Comparison of ENCODE assay signal across 8 mouse cellular contexts in genomic region chr2:130628424-130628823, GRCm38 (mm10). TPM values are rescaled to one million over a fixed set of nuclear protein-coding genes. Genes with fewer than 3 reads are reported as not detected.
DNase-seq lines count a peak whose midpoint lies in the region; ATAC-seq and TF ChIP-seq lines count a peak whose summit lies in the region.

No protein-coding gene starts in this region.

- H3K4me2 ChIP-seq in heart, embryonic 14.5 days (ENCODE audit: low read length) = peak overlapping the region; percentile 95
- peak overlapping the region; percentile 79 for H3K4me2 ChIP-seq in CH12.LX (ENCODE audit: insufficient read depth, low read depth, poor library complexity, severe bottlenecking)
- peak overlapping the region; percentile 91 for H3K4me2 ChIP-seq in embryonic facial prominence, embryonic 14.5 days (ENCODE audit: low read depth, low read length)
- H3K4me2 ChIP-seq in limb, embryonic 14.5 days (replicated peaks; ENCODE audit: low read depth, low read length, severe bottlenecking) = peak overlapping the region; percentile 81

- no peak for TF ChIP-seq RAD21 in CH12.LX (IDR thresholded peaks at IDR 0.05; ENCODE audit: low read depth, low read length)

- no peak overlapping the region for H3K27ac ChIP-seq in heart, embryonic 14.5 days (replicated peaks in 1 of 2; ENCODE audit: control insufficient read depth in 1 of 2, insufficient read depth in 1 of 2, low read depth in 2 of 2, low read length in 2 of 2)
- H3K27ac ChIP-seq in CH12.LX (ENCODE audit: insufficient read depth, low read depth) = no peak overlapping the region
- no peak overlapping the region for H3K27ac ChIP-seq in embryonic facial prominence, embryonic 14.5 days (replicated peaks; ENCODE audit: low read depth, low read length)
- no peak overlapping the region for H3K27ac ChIP-seq in limb, embryonic 14.5 days (replicated peaks; ENCODE audit: low read depth, low read length)

- in situ Hi-C loops in CH12.LX (cut with MboI; ENCODE audit: low pct_ligation_motif_present, low pct_unique_long_range_greater_than_20kb, low sequenced_read_pairs) = no loop called here

- H3K4me3 ChIP-seq in heart, embryonic 14.5 days (ENCODE audit: control insufficient read depth in 1 of 2, insufficient read depth in 1 of 2, low read depth in 1 of 2, low read length in 2 of 2) = no peak overlapping the region
- peak overlapping the region in 2 of 3 experiments; percentile 87 to 96 for H3K4me3 ChIP-seq in CH12.LX (replicated peaks in 1 of 3; ENCODE audit: low read depth in 2 of 3, low read length in 2 of 3, poor library complexity in 1 of 3)
- peak overlapping the region; percentile 96; the same call in 1 of the 2 replicates for H3K4me3 ChIP-seq in embryonic facial prominence, embryonic 14.5 days (ENCODE audit: low read depth, low read length)
- peak overlapping the region; percentile 83 for H3K4me3 ChIP-seq in limb, embryonic 14.5 days (replicated peaks; ENCODE audit: low read length)

- no peak for TF ChIP-seq EP300 in CH12.LX (IDR thresholded peaks at IDR 0.05; ENCODE audit: low read length)

- 58% methylated on average over 3 of the region's 3 CpGs for WGBS in heart, embryonic 14.5 days
- 67% methylated on average over 3 of the region's 3 CpGs for WGBS in embryonic facial prominence, embryonic 14.5 days
- 55% methylated on average over 3 of the region's 3 CpGs for WGBS in limb, embryonic 14.5 days

- DNase-seq in heart, postnatal 10 days = no peak
- DNase-seq in CH12.LX (ENCODE audit: extremely low read depth) (peak; percentile 54), MN1 (ENCODE audit: low spot score) (no peak)
- DNase-seq in embryonic facial prominence, embryonic 14.5 days (ENCODE audit: low spot score) = no peak
- no peak for DNase-seq in limb, embryonic 14.5 days (ENCODE audit: low spot score)
- DNase-seq in adrenal gland, postnatal 36 days = no peak
- no peak for DNase-seq in layer of hippocampus, adult 9-10 months (ENCODE audit: low spot score)

- dilution Hi-C loops in CH12.LX (cut with MboI; ENCODE audit: extremely low pct_ligation_motif_present, extremely low pct_unique_long_range_greater_than_20kb, low sequenced_read_pairs) = no loop called here

- no peak for ATAC-seq in heart, embryonic 14.5 days (ENCODE audit: insufficient number of reproducible peaks, insufficient read depth, low FRiP score, low read depth)
- ATAC-seq in embryonic facial prominence, embryonic 14.5 days (ENCODE audit: low read depth) = no peak
- ATAC-seq in limb, embryonic 14.5 days (ENCODE audit: low FRiP score, low read depth) = no peak

- H3K27me3 ChIP-seq in heart, embryonic 14.5 days (ENCODE audit: control insufficient read depth, insufficient read depth, low read length) = peaks cover 11% of the 10 kb centered on the region
- no peaks in the 10 kb centered on the region for H3K27me3 ChIP-seq in CH12.LX (replicated peaks)
- H3K27me3 ChIP-seq in embryonic facial prominence, embryonic 14.5 days (replicated peaks; ENCODE audit: control insufficient read depth, insufficient read depth, low read length) = no peaks in the 10 kb centered on the region
- no peaks in the 10 kb centered on the region for H3K27me3 ChIP-seq in limb, embryonic 14.5 days (ENCODE audit: control insufficient read depth, insufficient read depth, low read length)

- H3K36me3 ChIP-seq in heart, embryonic 14.5 days (ENCODE audit: control insufficient read depth, insufficient read depth, low read length) = peaks cover 30% of the 10 kb centered on the region
- peaks cover 16 to 39% of the 10 kb centered on the region in 2 experiments for H3K36me3 ChIP-seq in CH12.LX (replicated peaks in 1 of 2; ENCODE audit: control insufficient read depth in 1 of 2, insufficient read depth in 1 of 2, low read length in 1 of 2)
- H3K36me3 ChIP-seq in embryonic facial prominence, embryonic 14.5 days (ENCODE audit: control insufficient read depth, insufficient read depth, low read length) = peaks cover 36% of the 10 kb centered on the region
- peaks cover 26% of the 10 kb centered on the region for H3K36me3 ChIP-seq in limb, embryonic 14.5 days (ENCODE audit: control insufficient read depth, insufficient read depth, low read length)

- intact Hi-C loops in heart, postnatal 10 days (cut with DNase I) = no loop called here

- no peaks in the 10 kb centered on the region for H3K9me3 ChIP-seq in heart, embryonic 14.5 days (ENCODE audit: control insufficient read depth, low read length)
- H3K9me3 ChIP-seq in CH12.LX (replicated peaks; ENCODE audit: low read length) = no peaks in the 10 kb centered on the region
- H3K9me3 ChIP-seq in embryonic facial prominence, embryonic 14.5 days (ENCODE audit: control insufficient read depth, low read length) = no peaks in the 10 kb centered on the region
- H3K9me3 ChIP-seq in limb, embryonic 14.5 days (ENCODE audit: control insufficient read depth, low read length) = no peaks in the 10 kb centered on the region

- peaks cover 3 to 10% of the 10 kb centered on the region in 2 experiments for H3K4me1 ChIP-seq in heart, embryonic 14.5 days (ENCODE audit: control insufficient read depth in 2 of 2, insufficient read depth in 2 of 2, low read length in 2 of 2)
- peaks cover 5 to 20% of the 10 kb centered on the region in 2 experiments for H3K4me1 ChIP-seq in CH12.LX (ENCODE audit: control insufficient read depth in 1 of 2, insufficient read depth in 2 of 2)
- H3K4me1 ChIP-seq in embryonic facial prominence, embryonic 14.5 days (ENCODE audit: control insufficient read depth, insufficient read depth, low read length) = peaks cover 5% of the 10 kb centered on the region
- peaks cover 5% of the 10 kb centered on the region for H3K4me1 ChIP-seq in limb, embryonic 14.5 days (ENCODE audit: control insufficient read depth, insufficient read depth, low read length)

- TF ChIP-seq CTCF in CH12.LX (conservative IDR thresholded peaks at IDR 0.05 in 1 of 2, IDR thresholded peaks at IDR 0.05 in 1 of 2; ENCODE audit: low read depth in 2 of 2, low read length in 2 of 2) = peak; percentile 31 to 38; a peak in 3 of 4 replicates

- peaks cover 54% of the 10 kb centered on the region for H3K79me2 ChIP-seq in CH12.LX (replicated peaks; ENCODE audit: control insufficient read depth, extremely low read depth, insufficient read depth, poor library complexity, severe bottlenecking)

- TF ChIP-seq POLR2A in CH12.LX (IDR thresholded peaks at IDR 0.05; ENCODE audit: low read depth, low read length) = no peak
- TF ChIP-seq POLR2A in limb, embryonic 14.5 days (IDR thresholded peaks at IDR 0.05; ENCODE audit: borderline replicate concordance, extremely low read depth, insufficient read depth, insufficient read length) = no peak

- no peak overlapping the region for H3K9ac ChIP-seq in heart, embryonic 14.5 days (ENCODE audit: low read length)
- no peak overlapping the region for H3K9ac ChIP-seq in CH12.LX (ENCODE audit: insufficient read depth, low read depth)
- H3K9ac ChIP-seq in embryonic facial prominence, embryonic 14.5 days (ENCODE audit: low read depth, low read length) = no peak overlapping the region
- no peak overlapping the region for H3K9ac ChIP-seq in limb, embryonic 14.5 days (ENCODE audit: low read depth, low read length, severe bottlenecking)

RNA-seq across cellular contexts. Expression of gene Fastkd5, which starts 1.4 kb away (rescaled TPM):
- polyA plus RNA-seq in heart, embryonic 14.5 days (2014; fragmentation: Nextera tagmentation; extraction: Ambion mirVana) = 14.9 and 15.1 TPM in 2 replicates
- 1 to 10 TPM; 8.8 to 9.5 TPM for total RNA-seq in heart, postnatal 10 days (2021)
- total RNA-seq in CH12.LX (2012; rRNA removed) (6.0 and 9.7 TPM in 2 replicates), CH12.LX (2014; rRNA removed) (13.4 and 14.8 TPM in 2 replicates)
- 7.3 and 9.1 TPM in 2 replicates for polyA plus RNA-seq in CH12.LX (2012; ENCODE audit: insufficient read length, low read depth)
- polyA plus RNA-seq in embryonic facial prominence, embryonic 14.5 days (2014; fragmentation: Nextera tagmentation; extraction: Ambion mirVana) = 14.7 and 15.4 TPM in 2 replicates
- 5.7 and 6.1 TPM in 2 replicates for polyA plus RNA-seq in limb, embryonic 14.5 days (2012; rRNA removed)
- polyA plus RNA-seq in limb, embryonic 14.5 days (2014; fragmentation: Nextera tagmentation; extraction: Ambion mirVana) = 14.2 and 15.0 TPM in 2 replicates
- total RNA-seq in adrenal gland, postnatal 36 days (2021) = 10 to 100 TPM; 11.4 to 12.9 TPM

RNA-seq across cellular contexts. Expression of gene Ubox5, which starts 1.4 kb away (rescaled TPM):
- polyA plus RNA-seq in heart, embryonic 14.5 days (2014; fragmentation: Nextera tagmentation; extraction: Ambion mirVana) = 6.9 and 7.5 TPM in 2 replicates
- total RNA-seq in heart, postnatal 10 days (2021) = 1 to 10 TPM; 6.2 to 6.4 TPM
- 6.0 and 7.0 TPM in 2 replicates for total RNA-seq in CH12.LX (2012; rRNA removed)
- total RNA-seq in CH12.LX (2014; rRNA removed) = 4.6 and 5.5 TPM in 2 replicates
- polyA plus RNA-seq in CH12.LX (2012; ENCODE audit: insufficient read length, low read depth) = 10.2 and 10.6 TPM in 2 replicates
- 9.9 and 14.2 TPM in 2 replicates for polyA plus RNA-seq in embryonic facial prominence, embryonic 14.5 days (2014; fragmentation: Nextera tagmentation; extraction: Ambion mirVana)
- polyA plus RNA-seq in limb, embryonic 14.5 days (2012; rRNA removed) = 11.8 and 14.1 TPM in 2 replicates
- 14.3 and 15.0 TPM in 2 replicates for polyA plus RNA-seq in limb, embryonic 14.5 days (2014; fragmentation: Nextera tagmentation; extraction: Ambion mirVana)
- 1 to 10 TPM; 6.3 to 6.9 TPM for total RNA-seq in adrenal gland, postnatal 36 days (2021)

RNA-seq across cellular contexts. Expression of gene Lzts3, which starts 14.2 kb away (rescaled TPM):
- polyA plus RNA-seq in heart, embryonic 14.5 days (2014; fragmentation: Nextera tagmentation; extraction: Ambion mirVana) = 0.35 and 0.80 TPM in 2 replicates
- 1 to 10 TPM; 3.8 to 4.0 TPM for total RNA-seq in heart, postnatal 10 days (2021)
- total RNA-seq in CH12.LX (2012; rRNA removed) (3.7 and 3.9 TPM in 2 replicates), CH12.LX (2014; rRNA removed) (1.2 and 1.5 TPM in 2 replicates)
- 3.6 and 4.2 TPM in 2 replicates for polyA plus RNA-seq in CH12.LX (2012; ENCODE audit: insufficient read length, low read depth)
- polyA plus RNA-seq in embryonic facial prominence, embryonic 14.5 days (2014; fragmentation: Nextera tagmentation; extraction: Ambion mirVana) = 1.6 and 1.8 TPM in 2 replicates
- polyA plus RNA-seq in limb, embryonic 14.5 days (2012; rRNA removed) = 14.6 and 16.2 TPM in 2 replicates
- 1.1 and 1.4 TPM in 2 replicates for polyA plus RNA-seq in limb, embryonic 14.5 days (2014; fragmentation: Nextera tagmentation; extraction: Ambion mirVana)
- 10 to 100 TPM; 13.2 to 14.8 TPM for total RNA-seq in adrenal gland, postnatal 36 days (2021)

RNA-seq across cellular contexts. Expression of gene Ddrgk1, which starts 36.0 kb away (rescaled TPM):
- 41.2 and 44.8 TPM in 2 replicates for polyA plus RNA-seq in heart, embryonic 14.5 days (2014; fragmentation: Nextera tagmentation; extraction: Ambion mirVana)
- total RNA-seq in heart, postnatal 10 days (2021) = 10 to 100 TPM; 63.0 to 68.3 TPM
- total RNA-seq in CH12.LX (2012; rRNA removed) (72.7 and 77.9 TPM in 2 replicates), CH12.LX (2014; rRNA removed) (50.4 and 51.7 TPM in 2 replicates)
- 93.1 and 114 TPM in 2 replicates for polyA plus RNA-seq in CH12.LX (2012; ENCODE audit: insufficient read length, low read depth)
- polyA plus RNA-seq in embryonic facial prominence, embryonic 14.5 days (2014; fragmentation: Nextera tagmentation; extraction: Ambion mirVana) = 55.9 and 63.8 TPM in 2 replicates
- polyA plus RNA-seq in limb, embryonic 14.5 days (2012; rRNA removed) = 48.0 and 58.5 TPM in 2 replicates
- polyA plus RNA-seq in limb, embryonic 14.5 days (2014; fragmentation: Nextera tagmentation; extraction: Ambion mirVana) = 53.7 and 66.3 TPM in 2 replicates
- total RNA-seq in adrenal gland, postnatal 36 days (2021) = 100 to 1,000 TPM; 199 to 232 TPM

RNA-seq across cellular contexts. Expression of gene Itpa, which starts 39.0 kb away (rescaled TPM):
- 71.5 and 77.0 TPM in 2 replicates for polyA plus RNA-seq in heart, embryonic 14.5 days (2014; fragmentation: Nextera tagmentation; extraction: Ambion mirVana)
- 10 to 100 TPM; 27.0 to 29.4 TPM for total RNA-seq in heart, postnatal 10 days (2021)
- total RNA-seq in CH12.LX (2012; rRNA removed) (59.1 and 89.6 TPM in 2 replicates), CH12.LX (2014; rRNA removed) (121 and 123 TPM in 2 replicates)
- polyA plus RNA-seq in CH12.LX (2012; ENCODE audit: insufficient read length, low read depth) = 53.3 and 70.8 TPM in 2 replicates
- 90.4 and 98.7 TPM in 2 replicates for polyA plus RNA-seq in embryonic facial prominence, embryonic 14.5 days (2014; fragmentation: Nextera tagmentation; extraction: Ambion mirVana)
- 81.7 and 82.6 TPM in 2 replicates for polyA plus RNA-seq in limb, embryonic 14.5 days (2012; rRNA removed)
- 99.4 and 104 TPM in 2 replicates for polyA plus RNA-seq in limb, embryonic 14.5 days (2014; fragmentation: Nextera tagmentation; extraction: Ambion mirVana)
- 10 to 100 TPM; 28.1 to 31.2 TPM for total RNA-seq in adrenal gland, postnatal 36 days (2021)

Comparison
In these comparisons a context has a peak if more than half of its experiments do, and no peak if none do; other contexts are left out.
1. H3K4me3 ChIP-seq: peak in CH12.LX (2 of 3), embryonic facial prominence, embryonic 14.5 days (single experiment) and limb, embryonic 14.5 days (single experiment); none in heart, embryonic 14.5 days (0 of 2).
2. Peak in every context shown above with its lines, with median percentiles within 50 percentile points of each other: H3K4me2 ChIP-seq.